Mouse (Mus musculus) neural tube, embryonic 10.5 days (tissue): ENCODE results near the gene Gm45808.
"Not testable (repeated sequence)": the region's sequence is repeated elsewhere in the genome, so short reads cannot be mapped to it uniquely, and the experiment has no call there.

ENCODE experiments used
- DNase-seq: peaks from one replicate; pipeline ENCODE4 v3.0.0-alpha.2; 2017; ENCODE audit warnings: low spot score; ENCODE audit errors: extremely low spot score

Gene Gm45808

DNA sequence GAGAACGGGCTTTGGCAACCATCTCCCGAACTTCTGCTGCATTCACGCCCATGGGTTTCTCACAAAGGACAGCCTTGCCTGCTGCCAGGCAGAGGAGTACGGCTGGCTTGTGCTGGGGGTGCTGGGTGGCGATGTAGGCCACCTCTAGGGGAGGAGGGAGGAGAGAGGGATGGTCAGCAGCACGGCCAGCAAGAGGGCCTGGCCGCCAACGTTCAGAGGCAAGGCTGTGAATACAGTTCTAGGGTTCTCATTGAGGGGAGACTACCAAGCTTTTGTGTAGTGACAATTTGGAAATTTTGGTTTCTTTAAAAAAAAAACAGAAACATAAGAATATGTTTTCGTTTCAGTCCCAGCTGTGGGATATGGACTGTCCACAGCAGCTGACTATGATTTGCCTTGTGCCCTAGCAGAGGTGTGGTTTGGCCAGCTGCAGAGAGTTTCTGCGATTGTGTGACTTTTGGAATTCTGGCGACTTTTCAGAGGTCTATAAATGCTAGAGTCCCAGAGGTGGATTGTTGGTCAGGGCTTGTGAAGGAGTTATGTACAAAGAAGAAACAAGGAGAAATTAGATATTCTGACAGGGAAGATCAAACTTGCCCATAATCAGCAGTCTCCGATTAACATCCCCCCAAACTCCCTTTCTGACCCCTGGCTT, at the start of gene Gm45808:
Gm45808 (minus strand) TSS at position 51 of the 655 bp plus-strand sequence.
- no peak for DNase-seq

DNA sequence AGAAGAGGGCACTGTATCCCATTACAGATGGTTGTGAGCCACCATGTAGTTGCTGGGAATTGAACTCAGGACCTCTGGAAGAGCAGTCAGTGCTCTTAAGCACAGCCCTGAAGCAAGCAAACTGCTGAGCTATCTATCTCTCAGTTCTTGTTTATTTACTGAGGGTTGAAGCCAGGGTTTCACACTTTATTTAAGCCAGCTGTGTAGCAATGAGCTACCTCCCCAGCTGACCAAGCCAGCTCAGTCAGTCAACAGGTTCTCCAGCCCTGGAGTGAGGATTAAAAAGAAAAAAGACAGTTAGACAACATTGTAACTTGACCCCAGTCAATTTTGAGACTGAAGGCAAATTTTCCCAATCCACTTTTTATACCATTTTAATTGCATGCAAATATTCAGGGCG, 49.1 kb upstream of the Gm45808 start:
- DNase-seq: no peak

DNA sequence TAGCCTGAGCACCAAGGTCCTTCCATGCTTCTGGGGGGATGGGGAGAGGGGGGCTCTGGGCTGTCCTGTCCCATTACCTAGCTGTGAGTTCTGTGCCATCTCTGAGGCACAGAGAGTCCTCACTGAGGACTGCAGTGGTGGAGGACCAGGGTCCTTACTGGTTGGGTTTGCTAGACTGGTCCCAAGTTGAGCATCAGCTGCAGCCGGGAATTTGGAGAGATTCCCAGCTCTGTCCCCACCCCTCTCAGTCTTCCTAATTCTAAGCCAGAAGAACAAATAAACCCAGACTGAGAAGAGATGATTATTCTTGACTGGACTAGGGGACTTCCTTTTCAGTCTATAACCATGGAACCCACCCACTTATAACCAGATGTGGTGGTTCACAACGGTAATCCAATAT, 44.0 kb upstream of the Gm45808 start:
- DNase-seq: no peak

DNA sequence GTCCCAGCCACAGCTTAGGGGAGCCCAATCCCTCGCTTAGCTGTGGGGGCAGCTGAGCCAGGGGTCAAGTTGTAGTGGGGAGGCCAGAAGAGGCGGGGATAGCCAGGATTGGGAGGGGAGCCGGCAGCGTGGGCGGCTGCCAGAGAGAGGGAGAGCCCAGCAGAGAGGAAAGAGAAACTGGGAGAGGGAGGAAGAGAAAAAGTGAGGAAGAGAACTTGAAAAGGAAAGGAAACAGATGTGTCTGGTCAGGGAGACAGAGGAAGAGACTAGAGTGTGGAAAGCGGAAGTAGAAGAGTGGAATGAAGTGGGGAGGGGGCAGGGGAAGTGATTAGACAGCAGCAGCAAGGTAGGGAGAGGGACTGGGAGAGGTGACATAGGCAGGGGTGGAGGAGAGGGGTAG, 42.9 kb upstream of the Gm45808 start:
- no peak for DNase-seq

DNA sequence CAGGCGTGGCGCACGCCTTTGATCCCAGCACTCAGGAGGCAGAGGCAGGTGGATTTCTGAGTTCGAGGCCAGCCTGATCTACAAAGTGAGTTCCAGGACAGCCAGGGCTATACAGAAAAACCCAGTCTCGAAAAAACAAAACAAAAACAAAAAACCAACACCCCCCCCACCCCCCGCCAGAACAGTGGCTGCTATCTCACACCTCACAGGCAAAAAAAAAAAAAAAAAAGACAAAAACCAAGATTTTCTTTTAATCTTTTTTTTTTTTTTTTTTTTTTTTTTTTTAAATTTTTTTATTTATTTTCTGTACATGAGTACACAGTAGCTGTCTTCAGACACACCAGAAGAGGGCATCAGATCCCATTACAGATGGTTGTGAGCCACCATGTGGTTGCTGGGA, 40.6 kb upstream of the Gm45808 start:
- not testable (repeated sequence) for DNase-seq

DNA sequence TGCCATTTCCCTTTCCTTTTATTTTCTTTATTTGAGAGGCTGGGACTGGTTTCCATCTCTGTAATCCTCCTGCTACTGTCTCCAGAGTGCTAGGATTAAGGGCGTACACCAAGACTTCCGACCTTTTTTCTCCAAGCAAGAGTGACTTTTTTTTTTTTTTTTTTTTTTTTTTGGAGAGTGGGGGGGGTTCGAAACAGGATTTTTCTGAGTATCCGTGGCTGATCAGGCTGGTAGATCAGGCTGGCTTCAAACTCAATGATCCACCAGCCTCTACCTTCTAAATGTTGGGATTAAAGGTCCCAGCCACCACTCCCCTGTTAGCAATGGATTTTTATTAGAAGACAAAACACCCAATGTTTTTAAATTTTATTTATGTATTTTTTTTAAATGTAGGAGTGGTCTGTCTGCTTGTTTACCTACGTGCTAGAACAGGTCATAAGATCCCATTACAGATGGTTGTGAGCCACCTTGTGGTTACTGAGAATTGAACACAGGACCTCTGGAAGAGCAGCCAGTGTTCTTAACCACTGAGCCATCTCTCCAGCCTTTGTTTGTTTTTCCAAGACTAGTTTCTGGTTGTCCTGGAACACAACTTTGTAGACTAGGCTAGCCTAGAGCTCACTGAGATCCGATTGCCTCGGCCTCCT, 40.0 kb upstream of the Gm45808 start:
- DNase-seq: no peak

DNA sequence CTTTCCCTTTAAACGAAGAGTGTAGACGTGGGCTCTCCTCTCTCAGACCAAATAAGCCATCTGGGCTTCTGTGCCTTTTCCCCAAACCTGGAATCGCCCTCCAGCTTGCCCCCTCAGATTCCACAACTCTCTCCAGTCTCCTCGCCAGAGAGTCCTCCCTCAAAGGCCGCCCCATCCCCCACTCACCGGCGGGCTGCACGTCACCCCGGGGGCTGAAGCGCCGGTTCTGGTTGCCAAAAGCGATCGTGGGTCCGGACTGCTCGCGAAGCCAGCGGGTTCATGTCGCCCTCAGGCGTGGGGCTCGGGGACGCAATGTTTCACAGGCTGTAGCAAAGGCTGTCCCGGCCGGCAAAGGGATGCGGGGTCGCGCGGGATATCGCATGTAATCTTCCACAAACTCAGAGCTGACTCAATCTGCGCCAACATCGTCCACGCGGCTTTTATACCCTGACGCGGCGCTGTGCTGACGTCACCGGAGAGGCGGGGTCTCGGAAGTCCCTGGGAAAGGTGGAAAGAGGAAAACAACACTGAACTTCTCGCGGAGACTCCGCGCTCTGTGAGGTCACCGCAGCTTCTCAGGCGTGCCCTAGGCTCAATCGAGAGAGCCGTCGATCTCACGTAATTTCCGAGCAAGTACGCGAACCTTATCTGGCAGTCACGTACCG, 39.3 kb upstream of the Gm45808 start, which contains the start of the genes Ppp1r15a and Plekha4:
Ppp1r15a (minus strand) TSS at position 460 of the 665 bp plus-strand sequence.
Plekha4 (plus strand) TSS at position 522 of the 665 bp plus-strand sequence.
- peak; percentile 98 for DNase-seq

DNA sequence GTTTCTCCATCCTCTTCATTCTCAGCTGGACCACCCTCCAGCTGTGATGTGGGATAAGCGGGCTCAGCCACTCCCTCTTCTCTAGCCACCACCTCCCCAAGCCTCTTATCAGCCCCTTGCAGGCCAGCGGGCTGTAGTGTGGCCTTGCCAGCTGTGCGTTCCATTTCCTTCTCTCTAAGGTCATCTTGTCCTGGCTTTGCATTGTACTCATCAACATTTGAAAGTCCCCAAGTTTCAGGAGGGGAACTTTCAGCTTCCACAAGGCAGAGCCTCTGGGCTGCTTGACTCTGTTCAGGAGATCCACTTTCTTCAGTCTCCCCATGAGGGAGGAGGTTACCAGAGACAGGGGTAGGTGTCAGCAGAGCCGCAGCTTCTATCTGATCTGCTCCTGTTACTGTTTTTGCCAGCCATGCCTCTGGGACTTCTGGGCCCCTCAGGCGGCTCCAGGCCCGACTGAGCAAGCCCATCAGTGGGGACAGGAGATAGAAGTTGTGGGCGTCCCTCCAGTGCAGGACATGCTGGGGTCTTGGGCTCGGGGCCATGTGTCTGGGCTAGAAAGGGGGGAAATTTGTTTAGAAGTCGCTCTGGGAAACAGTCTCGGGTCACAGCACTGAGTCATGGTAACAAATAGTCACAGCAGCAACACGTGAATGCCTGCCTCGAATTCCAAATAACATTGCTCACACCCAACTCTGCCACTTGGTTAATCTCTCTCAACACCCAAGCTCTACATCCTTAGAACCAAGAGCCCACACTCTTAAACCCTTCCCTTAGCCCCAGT, 38.4 kb upstream of the Gm45808 start:
- DNase-seq: no peak

DNA sequence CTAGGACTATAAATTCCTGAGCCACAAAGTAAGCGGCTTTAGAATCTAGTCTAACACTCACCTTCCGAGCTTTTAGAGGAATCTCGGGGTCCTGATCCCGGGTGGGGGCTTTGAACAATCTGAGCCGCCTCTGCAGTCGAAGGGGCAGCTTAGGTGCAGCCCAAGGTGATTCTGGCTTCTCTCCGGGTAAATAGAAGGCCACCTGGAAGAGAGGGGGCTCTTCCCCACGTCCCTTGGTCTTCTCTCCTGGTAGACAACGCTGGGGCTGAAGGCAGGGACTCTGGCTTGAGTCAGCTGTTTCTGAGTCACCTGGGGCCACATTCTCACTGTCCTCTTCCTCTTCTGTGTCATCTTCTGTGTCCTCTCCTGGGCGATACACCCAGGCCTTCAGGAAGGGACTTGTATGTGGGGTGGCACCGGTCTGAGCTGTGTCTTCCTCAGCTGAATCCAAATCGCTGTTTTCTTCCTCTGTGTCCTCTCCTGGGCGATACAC, 37.1 kb upstream of the Gm45808 start:
- no peak for DNase-seq

DNA sequence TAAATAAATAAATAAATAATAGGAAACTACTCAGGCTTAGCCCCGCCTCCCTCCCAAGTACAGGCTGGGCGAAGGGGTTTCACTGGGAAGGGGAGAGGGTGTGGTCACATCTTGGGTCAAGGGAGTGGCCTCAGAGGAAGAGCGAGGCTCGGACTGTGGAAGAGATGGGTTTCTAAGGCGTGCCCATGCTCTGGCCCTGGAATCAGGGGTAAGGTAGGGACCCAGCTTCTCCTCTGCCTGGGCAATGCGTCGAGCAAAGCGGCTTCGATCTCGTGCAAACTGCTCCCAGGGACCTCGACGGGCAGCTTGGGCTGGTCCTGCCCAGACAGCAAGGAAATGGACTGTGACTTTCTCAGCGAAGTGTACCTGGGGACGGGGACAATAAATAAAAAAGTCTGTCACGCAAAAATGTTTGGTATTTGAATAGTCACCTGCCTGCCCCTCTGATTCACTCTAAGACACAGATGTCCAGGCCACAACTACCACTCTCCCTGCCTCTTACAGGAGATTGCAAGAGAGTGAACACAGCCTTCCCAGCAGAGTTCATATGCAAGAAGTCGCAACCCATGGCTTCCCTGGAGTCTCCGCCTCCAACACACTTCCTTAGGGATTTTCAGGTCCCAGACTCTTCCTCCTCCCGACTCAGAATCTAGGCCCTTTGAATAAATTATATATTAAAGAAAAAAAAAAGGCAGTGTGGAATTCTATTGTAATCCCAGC, 36.5 kb upstream of the Gm45808 start:
- no peak for DNase-seq

DNA sequence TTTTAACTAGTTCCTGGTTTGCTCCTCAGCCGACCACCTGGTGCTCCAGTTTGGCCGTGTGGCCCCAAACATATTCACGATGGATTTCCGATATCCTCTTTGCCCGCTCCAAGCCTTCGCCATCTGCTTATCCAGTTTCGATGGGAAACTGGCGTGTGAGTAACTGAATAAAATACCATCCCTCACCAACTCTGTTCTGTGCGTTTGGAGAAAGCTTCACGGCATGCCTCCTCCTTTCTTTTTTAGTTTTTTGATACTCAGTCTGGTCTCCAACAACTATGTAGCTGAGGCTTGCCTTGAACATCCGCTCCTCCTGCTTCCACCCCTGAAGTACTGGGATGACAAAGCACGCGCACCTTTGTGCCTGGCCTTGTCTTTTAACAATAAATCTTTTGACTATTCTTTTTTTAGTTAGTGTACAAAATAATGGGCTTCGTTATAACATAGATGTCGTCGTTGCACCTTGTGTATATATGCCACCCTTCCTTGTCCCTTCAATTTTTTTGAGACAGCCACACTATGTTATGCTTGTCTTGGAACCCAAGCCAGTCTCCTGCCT, 35.7 kb upstream of the Gm45808 start:
- DNase-seq: no peak

DNA sequence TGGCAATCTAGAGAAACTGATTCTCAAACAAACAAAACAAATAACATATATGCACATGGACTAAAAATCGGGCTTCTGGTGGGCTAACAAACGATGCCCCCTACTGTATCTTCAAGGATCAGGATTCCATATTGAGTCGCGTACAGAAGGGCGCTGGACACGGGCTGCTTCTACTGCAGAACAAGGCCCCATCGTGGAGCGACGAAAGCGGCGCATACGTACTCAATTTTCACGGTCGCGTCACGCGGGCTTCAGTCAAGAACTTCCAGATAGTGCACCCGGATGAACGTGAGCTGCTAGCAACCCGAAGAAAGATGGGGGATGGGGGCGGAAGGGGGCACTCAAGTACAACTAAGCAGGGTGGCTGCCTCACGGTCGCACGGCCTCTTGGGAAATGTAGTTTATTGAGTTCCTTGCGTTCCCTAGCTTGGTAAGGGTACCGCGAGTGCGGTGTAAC, 35.1 kb upstream of the Gm45808 start:
- DNase-seq: peak; percentile 84

DNA sequence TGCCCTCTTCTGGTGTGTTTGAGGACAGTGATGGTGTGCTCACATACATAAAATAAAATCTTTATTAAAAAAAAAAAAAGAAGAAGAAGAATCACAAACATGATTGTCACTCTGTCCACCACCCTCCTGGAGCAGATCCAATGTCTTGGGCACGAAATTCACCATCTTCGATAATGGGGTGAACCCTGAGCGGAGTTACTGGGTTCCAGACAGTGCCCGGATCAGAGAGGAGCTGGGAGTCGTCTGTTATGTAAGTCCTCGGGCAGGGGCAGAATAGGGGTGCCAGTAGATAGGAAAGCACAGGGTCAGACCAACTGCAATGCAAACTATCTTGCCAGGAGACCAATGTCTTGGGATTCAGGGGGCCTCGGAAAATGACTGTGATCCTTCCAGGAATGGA, 34.0 kb upstream of the Gm45808 start:
- no peak for DNase-seq

DNA sequence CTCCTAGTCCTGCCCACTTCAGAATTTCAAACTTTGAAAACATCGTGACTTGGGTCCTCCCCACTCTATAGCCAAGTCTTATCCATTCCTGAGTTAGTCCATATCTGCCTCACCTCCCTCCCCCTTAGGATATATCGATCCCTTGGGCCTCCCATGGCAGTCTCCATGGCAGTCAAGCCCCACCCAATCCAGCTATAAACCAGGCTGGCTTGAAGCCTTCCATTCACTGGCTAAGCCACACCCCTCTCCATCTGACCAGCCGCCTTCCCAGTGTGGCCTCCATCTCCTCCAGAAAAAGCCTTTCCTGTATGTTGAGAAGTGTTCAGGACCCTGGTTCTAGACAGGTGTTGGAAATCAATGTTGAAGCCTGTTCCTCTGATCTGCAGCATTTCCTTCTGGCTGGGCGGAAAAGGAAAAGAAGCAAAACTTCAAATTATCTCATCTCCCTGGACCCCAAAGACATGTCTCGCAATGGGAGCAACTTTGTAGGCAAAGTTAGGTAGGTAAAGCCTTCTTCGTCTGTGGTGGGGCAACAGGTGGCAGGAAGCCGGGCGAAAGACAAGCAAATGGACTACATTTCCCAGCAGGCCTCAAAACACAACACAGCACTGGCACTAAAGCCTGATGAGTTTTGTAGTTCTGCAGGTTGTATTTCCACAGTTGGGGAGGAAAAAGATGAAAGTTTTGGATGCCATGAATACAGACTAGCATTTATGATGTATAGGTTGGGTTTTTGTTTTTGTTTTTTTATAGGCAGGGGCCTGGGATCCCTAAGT, 32.9 kb upstream of the Gm45808 start:
- no peak for DNase-seq

DNA sequence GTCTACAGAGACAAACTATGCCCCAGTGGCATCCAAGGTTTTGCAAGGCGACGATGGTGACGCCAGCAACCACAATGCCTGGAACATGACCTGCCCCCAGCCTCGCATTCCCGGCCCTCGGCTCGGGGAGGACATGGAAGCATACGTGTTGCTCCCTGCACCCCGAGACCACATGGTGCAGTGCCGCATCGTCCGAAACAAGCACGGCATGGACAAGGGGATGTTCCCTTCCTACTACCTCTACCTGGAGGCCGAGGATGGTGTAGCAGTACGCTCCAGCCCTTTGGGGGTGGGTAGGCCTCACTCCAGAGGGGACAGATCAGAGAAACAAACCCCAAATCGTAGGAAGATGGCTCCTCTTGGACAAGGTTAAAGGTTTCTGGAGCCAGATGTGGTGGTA, 32.0 kb upstream of the Gm45808 start:
- DNase-seq: no peak

DNA sequence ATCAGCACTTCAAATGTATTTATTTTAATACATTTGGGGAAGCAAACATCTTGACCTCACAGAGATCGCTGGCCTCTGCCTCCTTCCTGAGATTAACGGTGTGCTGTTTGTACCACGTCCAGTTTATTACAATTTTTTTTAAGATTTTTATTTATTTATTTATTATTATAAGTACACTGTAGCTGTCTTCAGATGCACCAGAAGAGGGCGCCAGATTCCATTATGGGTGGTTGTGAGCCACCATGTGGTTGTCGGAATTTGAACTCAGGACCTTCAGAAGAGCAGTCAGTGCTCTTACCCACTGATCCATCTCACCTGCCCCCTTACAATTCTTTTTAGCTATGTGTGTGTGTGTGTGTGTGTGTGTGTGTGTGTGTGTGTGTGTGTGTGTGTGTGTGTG, 30.2 kb upstream of the Gm45808 start:
- DNase-seq: not testable (repeated sequence)

DNA sequence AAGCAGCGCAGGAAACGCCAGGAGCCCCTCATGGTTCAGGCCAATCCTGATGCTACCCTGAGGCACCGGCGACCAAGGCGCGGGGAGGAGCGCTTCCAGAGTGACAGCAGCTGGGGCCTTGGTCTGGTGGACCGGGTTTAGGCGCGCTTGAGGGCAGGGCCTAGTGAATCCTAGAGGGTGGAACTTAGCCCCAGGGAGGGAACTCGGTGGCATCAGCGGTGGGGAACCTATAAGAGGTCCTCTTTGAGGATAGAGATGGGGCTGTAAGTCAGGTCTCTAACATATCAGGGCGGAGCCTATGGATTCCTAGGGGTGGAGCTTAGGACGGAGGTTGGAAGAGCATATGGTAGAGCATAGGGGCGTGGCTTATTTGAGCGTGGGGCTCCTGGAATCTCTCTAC, 28.8 kb upstream of the Gm45808 start:
- DNase-seq: peak; percentile 38

DNA sequence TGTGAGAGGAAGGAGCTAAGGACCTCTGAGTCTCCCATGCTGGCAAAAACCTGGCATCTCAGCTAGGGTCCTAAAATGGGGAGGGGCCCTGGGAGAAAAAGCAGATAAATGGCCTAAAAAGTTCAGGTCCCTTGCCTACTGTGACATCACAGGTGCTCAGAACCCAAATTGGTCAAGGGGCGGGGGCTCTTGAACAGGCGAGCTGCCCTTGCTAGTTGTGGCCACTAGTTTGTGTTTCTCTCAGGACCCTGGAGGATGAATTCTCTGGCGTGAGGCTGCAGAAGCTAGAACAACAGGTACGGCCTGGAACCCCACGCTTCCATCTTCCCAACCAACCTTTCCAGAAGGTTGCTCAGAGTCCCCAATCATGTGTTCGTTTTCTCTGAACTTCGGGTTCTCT, 27.8 kb upstream of the Gm45808 start:
- DNase-seq: no peak

DNA sequence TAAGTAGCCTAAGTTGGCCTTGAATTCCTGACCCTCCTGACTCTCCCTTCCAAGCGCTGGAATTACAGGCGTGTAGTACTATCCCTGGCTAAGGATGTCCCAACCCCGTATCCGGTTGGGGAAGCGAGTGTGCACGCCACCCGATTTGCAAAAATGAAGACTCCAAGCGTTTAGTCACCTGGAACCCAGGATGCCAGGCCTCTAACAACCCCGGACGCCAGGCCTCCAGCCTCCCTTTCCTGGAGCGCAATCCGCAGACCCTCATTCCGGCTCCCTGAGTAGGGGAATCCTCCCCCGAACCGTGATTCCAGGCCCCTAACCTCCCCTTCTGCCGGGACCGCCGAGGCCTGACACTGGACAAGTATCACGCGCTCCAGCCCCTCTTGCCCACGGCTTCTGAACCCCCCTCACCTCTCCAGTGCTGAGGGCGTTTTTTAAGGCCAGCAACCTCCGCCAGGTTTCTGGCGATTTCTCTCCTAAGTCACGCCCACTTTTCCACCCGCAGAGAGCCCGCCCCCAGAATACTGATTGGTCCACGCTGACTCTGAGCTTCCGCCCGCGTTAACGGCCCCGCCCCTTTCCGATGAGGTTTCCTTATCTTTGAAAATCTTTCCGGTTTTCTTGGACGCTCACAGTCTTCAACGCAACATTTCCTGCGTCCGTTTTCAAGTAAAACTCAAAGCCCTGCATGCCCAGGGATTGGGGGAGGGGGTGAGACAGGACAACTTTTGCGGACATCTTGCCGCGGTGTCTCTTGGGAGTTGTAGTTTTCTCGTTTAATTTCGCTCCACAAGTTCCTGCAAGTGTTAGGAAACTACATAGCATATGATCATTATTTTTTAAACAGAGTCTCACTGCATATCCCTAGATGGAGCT, 23.5 kb upstream of the Gm45808 start, which contains the start of gene Nucb1:
Nucb1 (minus strand) TSS at position 495 of the 876 bp plus-strand sequence.
- DNase-seq: peak; percentile 92
